Mouse (Mus musculus) adrenal gland, adult 2 months (tissue): ENCODE results near the gene Ivns1abp. TPM values are rescaled to one million over a fixed set of nuclear protein-coding genes. Genes with fewer than 3 reads are reported as not detected.
"Not testable (repeated sequence)": the region's sequence is repeated elsewhere in the genome, so short reads cannot be mapped to it uniquely, and the experiment has no call there.

Experiments used
- DNase-seq: peaks from one replicate; pipeline ENCODE4 v3.0.0; 2021
- polyA plus RNA-seq: library from polyadenylated mRNA; depleted of rRNA; stranded (reverse); fragments of >200 nt; gene quantifications from 2 replicates; pipeline ENCODE4 v1.2.3, GENCODE M21; 2012
- total RNA-seq, 2 experiments: library from RNA; stranded (reverse); gene quantifications; 2 replicates each; pipeline ENCODE4 v1.2.3; 2021

Gene Ivns1abp
- total and polyA plus RNA-seq, 3 experiments: 31.1 to 194 (median 125) TPM

- no peak for DNase-seq
Measured at GRCm38 (mm10) chr1:151342311-151342710, 2.0 kb upstream of the Ivns1abp start.

GRCm38 (mm10) chr1:151342968-151343367 lies 1.3 kb upstream of the Ivns1abp start:
- DNase-seq: no peak

GRCm38 (mm10) chr1:151343571-151344282 lies 550 bp upstream of the Ivns1abp start:
- DNase-seq: peak; percentile 36

GRCm38 (mm10) chr1:151345109-151345862 lies 1.0 kb downstream of the Ivns1abp start:
- DNase-seq: peak; percentile 98

GRCm38 (mm10) chr1:151345863-151346195 lies 1.6 kb downstream of the Ivns1abp start:
- no peak for DNase-seq

GRCm38 (mm10) chr1:151346681-151347127 lies 2.4 kb downstream of the Ivns1abp start:
- no peak for DNase-seq

- DNase-seq: not testable (repeated sequence)
Measured at GRCm38 (mm10) chr1:151348293-151348692, 4.0 kb downstream of the Ivns1abp start.

GRCm38 (mm10) chr1:151352911-151353310 lies 8.6 kb downstream of the Ivns1abp start:
- no peak for DNase-seq

- DNase-seq: no peak
Measured at GRCm38 (mm10) chr1:151355994-151356393, 11.7 kb downstream of the Ivns1abp start.

- DNase-seq: no peak
Measured at GRCm38 (mm10) chr1:151359374-151359773, 15.1 kb downstream of the Ivns1abp start.

GRCm38 (mm10) chr1:151366944-151367605 lies 22.8 kb downstream of the Ivns1abp start:
- peak; percentile 70 for DNase-seq

GRCm38 (mm10) chr1:151367721-151368324 lies 23.5 kb downstream of the Ivns1abp start:
- DNase-seq: no peak

- no peak for DNase-seq
Measured at GRCm38 (mm10) chr1:151368444-151368843, 24.2 kb downstream of the Ivns1abp start.

- DNase-seq: no peak
Measured at GRCm38 (mm10) chr1:151370573-151370972, 26.3 kb downstream of the Ivns1abp start.

- DNase-seq: no peak
Measured at GRCm38 (mm10) chr1:151371543-151371942, 27.3 kb downstream of the Ivns1abp start.

- DNase-seq: no peak
Measured at GRCm38 (mm10) chr1:151372823-151373222, 28.5 kb downstream of the Ivns1abp start.

GRCm38 (mm10) chr1:151377353-151377752 lies 33.1 kb downstream of the Ivns1abp start:
- no peak for DNase-seq

GRCm38 (mm10) chr1:151390029-151390428 lies 45.8 kb downstream of the Ivns1abp start:
- no peak for DNase-seq

GRCm38 (mm10) chr1:151409827-151410226 lies 65.5 kb downstream of the Ivns1abp start:
- no peak for DNase-seq
